Mouse (Mus musculus) regulatory T cell (primary cell): ENCODE results near the gene Teddm2.

Experiments
- in situ Hi-C: fragments of 300-600 bp; cut with MboI, MseI; formaldehyde crosslinking; loops from one replicate; pipeline ENCODE4 v1.15.1; 2025; ENCODE audit warnings: high pct_unique_total_duplicates

Teddm2 gene

DNA sequence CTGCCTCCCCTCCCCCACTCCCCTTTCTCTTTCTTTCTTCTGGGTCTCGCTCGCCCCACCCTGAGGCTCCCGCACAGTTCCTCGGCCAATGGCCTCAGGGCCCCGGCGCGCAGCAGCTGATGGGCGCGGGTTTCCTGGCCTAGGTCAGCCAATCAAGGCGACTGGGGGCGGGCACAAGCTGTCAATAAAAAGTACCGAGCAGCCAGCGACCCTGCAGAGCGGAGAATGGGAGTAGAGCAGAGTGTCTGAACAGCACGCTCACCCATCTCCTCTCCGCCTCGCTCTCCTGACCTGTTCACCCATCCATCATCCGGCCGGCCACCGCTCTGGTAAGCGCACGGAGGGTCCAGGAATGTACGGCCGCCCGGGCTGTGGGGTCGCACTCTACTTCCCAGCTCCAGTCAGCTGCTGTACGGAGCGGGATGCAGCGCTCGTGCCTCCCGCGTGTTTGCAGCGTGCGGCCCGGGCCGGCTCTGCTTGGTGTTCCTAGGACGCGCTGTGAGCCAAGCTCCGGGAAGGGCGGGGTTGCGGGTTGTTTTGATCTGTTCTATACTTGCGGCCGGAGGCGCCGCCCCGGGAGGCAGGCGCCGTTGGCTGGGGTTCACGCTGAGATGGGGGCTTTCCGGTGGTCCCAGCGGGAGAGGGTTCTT is at the start of gene Teddm2, which contains the start of gene Glul:
Gene Teddm2, minus strand, starts transcription at position 498 of the 650 bp plus-strand sequence.
Gene Glul, plus strand, starts transcription at position 214 of the 650 bp plus-strand sequence.
- in situ Hi-C loops: loop anchor here (10.0 to 25.0 kb wide), 2 partner anchors 995 to 1237 kb away; partner anchors contain the start of genes Mr1 and Smg7

DNA sequence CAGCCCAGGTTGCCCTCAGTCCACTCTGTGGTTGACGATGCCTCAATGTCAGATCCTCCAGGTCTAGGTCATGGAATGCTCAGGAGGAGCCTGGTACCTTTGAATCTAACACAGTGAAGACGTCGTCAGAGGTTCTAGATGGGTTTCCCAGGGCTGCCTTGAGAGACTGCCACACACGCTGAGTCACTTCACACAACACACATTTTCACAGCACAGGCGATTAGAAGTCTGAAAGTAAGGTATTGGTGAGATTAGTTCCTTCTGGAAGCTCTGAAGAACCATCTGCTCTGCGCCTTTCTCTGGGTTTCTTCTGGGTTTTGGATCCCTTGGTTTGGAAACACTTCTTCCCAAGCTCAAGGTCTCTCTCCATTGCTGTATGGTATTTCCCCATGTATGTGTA is 47.8 kb upstream of the Teddm2 start:
- in situ Hi-C loops: no loop called here

DNA sequence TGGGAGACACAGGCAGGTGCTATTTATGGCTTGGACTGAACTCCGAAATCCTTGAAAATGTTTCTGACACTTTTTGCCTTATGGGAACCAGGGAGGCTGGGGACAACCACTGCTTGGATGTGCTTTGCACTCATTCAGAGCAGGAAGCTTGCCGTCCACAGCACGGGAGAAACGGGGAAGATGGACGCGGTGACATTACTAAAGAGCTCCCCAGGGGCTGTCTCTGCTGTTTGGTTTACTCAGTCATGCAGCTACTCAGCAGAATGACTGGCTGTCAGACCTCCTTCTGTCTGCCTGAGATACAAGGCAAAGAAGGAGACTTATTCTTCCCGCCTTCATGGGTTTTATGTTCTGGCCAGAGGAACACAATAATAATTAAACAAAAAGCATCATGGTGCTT is 46.9 kb upstream of the Teddm2 start:
- in situ Hi-C loops: no loop called here

DNA sequence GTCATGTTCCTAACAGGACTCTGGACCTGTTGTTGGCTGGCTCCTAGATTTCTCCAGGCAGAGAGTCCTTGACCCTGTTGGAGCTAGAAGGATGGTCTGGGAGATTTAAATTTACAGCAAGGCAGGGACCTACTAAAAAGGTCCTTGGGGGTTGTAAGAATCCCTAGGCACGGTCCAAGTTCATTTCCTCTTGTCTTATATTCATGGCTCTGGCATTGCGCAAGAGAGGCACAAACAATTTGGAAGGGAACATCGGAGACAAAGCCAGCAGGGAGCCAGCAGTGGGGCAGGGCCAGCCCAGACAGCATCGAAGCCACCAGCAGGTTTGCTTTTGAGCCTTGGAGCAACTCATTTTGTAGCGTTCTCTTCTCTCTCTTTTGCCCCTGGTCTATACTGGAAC is 45.2 kb upstream of the Teddm2 start:
- in situ Hi-C loops: no loop called here

DNA sequence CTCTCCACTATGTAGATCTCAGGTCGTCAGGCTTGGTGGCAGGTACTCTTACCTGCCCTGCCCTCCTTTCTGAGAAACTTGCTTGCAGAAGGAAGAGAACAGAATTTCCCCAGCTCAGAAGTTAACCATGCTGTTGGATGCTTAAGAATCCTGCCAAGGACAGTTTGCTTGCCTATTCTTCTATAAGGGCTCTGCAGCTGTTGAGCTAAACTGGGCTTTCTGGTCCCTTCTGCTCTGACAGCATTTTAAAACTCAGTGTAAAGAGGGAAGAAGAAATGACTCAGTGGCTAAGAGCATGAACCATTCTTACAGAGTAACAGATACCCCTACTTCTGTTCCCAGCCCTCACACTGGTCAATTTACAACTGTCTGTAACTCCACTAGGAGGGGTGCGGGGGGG is 41.0 kb upstream of the Teddm2 start:
- in situ Hi-C loops: no loop called here

DNA sequence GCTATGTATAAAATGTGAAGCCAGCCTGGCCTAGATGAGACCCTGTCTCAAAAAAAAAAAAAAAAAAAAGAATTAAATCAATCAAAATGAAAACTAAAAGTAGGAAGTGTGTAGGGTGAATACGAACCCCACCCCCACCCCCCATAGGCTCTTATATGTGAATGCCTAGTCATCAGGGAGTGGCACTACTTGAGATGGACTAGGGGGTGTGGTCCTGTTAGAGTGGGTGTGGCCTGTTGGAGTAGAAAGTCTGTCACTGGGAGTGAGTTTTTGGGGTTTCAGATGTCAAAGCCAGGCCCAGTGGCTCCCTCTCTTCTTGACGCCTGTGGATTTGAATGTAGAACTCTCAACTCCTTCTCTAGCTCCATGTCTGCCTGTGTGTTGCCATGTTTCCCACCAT is 37.0 kb upstream of the Teddm2 start:
- in situ Hi-C loops: no loop called here

DNA sequence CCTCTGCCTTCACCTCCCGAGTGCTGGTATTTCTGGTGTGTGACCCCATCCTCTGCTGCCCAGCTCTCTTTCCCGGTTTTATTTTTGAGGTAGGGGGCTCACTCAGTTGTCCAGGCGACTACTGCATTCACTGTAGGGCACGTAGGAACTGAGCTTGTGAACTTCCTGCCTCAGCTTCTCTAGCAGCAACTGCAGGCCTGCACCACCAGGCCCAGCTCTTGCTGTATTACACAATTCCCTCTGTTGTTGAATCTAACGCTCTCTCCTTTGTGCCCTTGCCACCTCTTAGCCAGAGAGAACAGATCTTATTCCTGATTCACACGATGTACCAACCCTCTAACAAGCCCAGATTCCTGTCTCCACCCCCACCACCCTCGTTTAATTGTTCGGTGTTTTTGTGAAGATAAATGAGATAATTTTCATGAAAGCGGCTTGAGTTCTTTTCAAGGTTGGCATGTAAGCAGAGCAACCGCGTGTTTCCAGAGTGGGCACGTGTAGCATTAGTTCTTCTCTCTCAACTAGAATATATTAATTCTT is 35.9 kb upstream of the Teddm2 start:
- in situ Hi-C loops: no loop called here

DNA sequence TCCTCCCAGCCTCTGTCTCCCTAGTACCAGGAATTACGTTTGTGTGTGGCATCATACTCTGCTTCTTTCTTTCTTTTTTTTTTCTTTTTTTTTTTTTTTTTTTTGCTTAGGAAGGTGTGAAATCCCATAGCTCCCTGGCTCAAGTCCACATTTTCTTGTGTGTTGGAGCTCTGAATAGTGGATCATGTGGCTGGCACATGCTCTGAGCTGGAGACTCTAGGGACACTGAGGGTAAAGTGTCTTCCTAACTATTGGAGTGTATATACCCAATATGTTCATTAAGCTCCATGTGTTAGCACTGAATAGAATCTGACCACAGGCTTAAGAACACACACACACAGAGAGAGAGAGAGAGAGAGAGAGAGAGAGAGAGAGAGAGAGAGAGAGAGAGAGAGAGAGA is 33.7 kb upstream of the Teddm2 start:
- in situ Hi-C loops: no loop called here

DNA sequence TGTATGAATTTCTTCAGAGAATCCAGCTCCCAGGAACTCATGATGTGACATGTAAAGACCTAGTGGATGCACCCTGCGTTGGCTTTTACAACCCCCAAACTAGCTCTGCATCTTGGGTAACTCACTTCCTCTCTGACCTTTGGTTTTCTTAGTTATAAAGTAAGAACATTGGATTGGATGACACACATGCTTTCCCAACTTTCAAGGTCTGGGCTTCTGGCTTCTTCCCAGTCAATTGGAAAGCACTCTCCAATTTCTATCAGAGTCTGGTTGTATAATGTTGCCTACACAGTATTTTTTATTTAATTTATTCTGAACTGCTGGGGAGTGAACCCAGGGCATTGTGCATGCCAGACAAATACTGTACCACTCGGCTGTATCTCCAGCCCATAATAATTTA is 30.4 kb upstream of the Teddm2 start:
- in situ Hi-C loops: no loop called here

DNA sequence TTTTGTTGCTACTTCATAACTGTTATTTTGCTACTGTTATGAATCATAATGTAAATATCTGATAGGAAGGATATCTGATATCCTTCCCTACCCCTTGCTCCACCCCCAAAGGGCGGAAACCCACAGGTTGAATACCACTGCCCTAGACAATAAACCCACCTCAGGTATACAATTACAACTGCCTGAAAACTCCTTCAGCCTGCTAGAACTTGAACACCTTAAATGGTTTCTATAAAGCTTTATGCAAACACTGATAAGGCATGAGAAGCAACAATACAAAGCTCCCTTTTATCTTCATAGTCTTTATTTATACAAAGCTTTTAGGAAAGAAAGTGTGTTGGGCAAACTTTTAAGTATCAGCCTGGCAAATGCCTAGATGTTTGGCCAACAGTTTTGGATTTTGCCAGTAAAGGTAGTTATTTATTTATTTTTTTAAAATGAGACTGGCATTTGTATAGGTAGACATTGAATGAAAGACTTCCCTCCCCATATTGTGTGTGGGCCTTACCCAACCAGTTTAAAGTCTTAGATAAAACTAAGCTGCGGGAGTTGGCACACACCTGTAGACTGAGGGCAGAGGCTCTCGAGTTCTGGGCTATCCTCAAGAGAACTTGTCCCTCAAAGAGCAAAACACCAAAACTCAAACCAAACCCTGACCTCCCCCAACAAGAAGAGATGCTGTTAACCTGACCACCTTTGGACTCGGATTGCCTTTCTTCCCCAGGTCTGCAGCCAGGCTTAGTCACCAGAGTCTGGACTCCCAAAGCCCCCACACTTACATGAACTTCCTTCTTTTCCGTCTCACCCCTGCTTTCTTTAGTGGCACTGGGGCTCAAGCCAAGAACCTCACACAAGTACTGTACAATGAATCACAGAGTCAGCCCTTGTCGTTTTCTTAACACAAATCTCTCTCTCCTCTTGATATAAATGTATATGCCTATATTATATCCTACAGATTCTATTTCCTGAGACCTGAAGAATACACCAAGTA is 24.7 kb upstream of the Teddm2 start:
- in situ Hi-C loops: loop anchor here (25.0 kb wide), 1 partner anchor 1213 kb away; the partner anchor contains the start of gene Mr1

DNA sequence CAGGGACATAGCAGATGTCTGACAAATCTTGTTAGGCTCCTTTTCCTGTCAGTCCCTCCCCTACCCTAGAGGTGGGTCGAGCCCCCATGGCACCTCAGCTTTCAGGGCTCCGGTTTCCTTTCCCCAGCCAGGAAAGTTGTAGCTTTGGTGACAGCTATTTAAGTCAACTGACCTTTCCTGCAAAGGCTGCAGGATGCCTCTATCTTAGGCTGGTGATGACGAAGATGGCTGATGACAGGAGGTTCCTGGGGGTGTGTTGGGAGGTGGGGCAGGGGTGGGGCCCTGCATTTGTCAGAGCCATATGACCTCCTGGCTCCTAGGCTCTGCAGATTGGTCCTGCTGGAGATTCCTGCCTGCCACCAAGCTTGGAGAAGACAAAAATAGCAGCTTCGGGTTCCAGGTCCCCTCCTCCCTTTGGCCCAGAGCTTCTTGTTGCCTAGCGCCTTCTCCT is 22.6 kb upstream of the Teddm2 start:
- in situ Hi-C loops: loop anchor here (25.0 kb wide), 1 partner anchor 1215 kb away; the partner anchor contains the start of gene Mr1

DNA sequence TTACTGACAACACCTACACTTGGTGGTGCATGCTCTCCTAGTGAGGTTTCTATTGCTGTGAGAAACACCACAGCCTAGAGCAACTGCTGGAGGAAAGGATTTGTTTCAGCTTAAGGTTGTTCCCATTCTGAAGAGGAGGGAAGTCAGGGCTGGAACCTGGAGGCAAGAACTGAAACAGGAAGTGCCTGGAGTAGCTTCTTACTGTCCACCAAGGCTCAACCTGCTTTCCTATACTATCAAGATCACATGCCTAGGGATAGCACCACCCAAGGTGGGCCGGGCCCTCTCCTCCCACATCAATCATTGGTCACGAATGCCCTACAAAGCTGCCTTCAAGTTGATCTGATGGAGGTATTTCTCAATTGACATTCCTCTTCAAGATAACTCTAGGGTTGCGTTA is 21.6 kb upstream of the Teddm2 start:
- in situ Hi-C loops: loop anchor here (25.0 kb wide), 1 partner anchor 1216 kb away; the partner anchor contains the start of gene Mr1

DNA sequence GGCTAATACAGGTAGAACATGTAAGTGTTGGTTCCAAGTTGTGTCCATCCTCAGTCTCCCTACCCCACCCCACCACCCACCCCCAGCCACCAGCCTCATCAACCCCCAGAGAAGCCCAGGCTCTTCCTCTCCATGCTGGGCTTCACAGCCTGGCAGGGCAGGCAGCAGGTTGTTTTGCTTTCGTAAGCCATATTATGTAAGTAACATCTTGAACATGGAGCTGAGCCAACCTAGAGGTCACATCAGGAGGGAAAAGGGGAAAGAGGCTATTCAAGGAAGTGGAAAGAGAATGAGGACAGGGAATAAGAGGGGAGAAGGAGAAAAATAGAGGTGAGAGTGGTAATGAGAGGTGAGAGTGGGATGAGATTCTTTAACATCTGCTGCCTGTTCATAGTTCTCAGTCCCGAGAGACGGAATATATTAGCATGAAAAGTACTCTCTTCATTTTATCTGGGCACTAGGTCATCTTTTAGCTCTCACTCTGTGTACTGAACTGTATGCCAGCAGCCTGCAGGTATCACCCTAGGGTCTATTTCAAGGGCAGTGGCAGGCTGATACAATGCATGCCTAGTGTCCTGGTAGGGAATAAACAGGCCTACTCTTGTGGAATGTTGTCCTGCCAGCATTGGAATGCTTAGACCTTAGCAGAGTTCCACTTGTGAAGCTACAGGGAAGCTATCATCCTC is 18.6 kb upstream of the Teddm2 start:
- in situ Hi-C loops: loop anchor here (25.0 kb wide), 1 partner anchor 1219 kb away; the partner anchor contains the start of gene Mr1

DNA sequence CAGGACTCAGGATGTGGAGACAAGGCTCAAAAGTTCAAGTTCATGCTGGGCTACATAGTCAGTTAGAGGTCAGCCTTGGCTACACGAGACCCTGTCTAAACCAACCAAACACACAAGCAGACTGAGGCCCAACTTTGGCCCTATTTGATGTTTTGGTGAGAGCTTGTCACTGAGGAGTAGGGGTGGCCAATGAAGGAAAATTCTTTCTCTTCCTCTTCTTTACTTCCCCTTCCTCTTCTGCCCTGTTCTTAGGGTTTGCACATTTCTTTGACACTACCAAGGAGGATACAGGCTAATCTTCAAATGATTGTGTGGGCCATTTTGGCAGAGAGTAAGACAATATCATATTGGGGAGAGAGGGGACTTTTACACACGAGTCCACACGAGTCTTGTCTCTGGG is 13.8 kb upstream of the Teddm2 start:
- in situ Hi-C loops: loop anchor here (25.0 kb wide), 1 partner anchor 1223 kb away; the partner anchor contains the start of gene Mr1

DNA sequence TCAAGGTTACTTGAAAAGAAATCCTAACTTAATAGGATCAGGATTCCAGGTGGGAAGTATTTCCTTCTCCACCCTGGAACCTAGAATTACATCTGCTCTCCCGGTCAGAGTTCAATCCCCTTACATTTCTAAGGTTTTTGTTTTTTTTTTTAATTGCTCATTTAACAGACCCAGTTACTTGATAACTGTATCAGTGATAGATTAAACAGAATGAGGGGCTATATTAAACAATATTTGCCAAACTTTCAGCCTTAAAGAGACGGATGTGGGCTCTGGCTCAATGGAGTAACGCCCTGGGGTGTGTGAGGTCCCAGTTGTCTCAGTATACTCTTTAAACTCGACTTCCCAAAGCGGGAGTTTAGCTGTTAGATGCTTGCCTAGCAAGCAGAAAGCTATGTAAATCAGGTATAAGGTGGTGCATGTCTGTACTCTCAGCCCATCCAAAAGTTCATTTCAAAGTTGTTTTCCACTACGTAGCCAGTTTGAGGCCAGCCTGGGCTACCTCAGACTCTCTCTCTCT is 11.3 kb upstream of the Teddm2 start:
- in situ Hi-C loops: loop anchor here (25.0 kb wide), 1 partner anchor 1226 kb away; the partner anchor contains the start of gene Mr1

DNA sequence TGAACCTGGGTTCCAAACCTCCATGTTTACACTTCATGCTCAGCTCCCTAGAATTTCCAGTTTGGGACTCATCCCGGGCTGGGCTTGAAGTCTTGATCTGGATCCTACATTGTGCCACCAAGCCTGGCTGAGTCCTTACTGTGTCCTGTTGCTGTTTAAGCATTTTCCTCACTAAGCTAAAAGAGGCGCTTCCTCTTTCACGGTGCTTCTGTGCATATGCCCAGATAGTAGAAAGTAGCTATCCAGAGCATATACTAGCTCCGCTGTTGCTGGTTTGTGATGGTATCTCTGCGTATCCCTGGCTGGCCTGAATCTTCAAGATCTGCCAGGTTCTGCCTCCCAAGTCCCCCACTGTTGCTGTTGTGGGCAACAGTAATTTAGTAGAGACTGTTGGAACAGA is 10.4 kb upstream of the Teddm2 start:
- in situ Hi-C loops: loop anchor here (25.0 kb wide), 1 partner anchor 1227 kb away; the partner anchor contains the start of gene Mr1

DNA sequence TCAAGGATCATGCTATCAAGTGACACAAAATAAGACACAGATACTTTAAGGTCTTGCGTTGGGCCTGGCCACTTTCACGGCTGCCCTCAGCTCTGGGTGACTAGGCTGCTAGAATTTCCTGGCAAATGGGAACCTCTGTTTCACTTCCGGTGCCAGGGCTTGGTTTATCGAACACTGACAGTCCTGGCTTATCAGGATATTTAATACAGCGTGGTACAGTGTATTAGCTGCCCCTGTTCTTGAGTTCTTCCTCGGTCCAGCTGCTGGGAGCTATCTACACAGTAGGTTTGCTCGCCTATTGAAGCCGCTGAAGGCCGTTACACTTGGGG is 9.9 kb upstream of the Teddm2 start:
- in situ Hi-C loops: loop anchor here (10.0 to 25.0 kb wide), 2 partner anchors 1005 to 1227 kb away; partner anchors contain the start of genes Mr1 and Smg7

DNA sequence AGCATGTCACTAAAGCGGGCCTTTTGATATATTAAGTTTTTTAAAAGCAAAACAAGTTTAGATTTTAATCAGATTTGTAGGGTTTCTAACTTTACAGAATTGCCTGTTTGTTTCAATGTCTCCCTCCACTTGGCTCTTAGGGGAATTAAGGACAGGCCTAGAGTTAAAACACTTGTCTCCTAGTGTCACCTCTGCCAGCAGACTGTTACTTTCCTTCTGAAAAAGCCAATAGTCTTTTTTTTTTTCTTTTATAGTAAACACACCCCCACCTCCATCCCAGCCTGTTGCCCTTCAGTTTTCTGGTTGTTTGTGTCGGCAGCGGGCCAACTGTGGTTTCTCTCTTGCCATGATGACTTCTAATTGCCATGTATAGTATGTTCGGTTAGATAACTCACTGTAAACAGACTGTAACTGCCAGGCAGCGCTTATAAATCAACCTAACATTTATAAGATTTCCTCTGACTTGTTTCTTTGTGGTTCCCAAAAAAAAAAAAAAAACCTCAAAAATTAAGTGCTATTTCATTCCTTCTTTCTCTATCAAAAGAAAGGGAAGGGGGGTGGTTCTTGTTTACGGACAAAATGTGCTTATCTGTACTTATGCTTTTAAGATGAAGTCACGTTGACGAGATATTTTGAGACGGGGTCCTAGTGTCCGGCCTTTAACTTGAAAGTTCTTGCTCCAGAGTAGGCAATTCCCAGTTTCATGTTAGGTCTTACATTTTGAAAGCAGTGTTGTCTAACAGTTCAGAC is 9.4 kb upstream of the Teddm2 start:
- in situ Hi-C loops: loop anchor here (10.0 to 25.0 kb wide), 2 partner anchors 1005 to 1228 kb away; partner anchors contain the start of genes Mr1 and Smg7

DNA sequence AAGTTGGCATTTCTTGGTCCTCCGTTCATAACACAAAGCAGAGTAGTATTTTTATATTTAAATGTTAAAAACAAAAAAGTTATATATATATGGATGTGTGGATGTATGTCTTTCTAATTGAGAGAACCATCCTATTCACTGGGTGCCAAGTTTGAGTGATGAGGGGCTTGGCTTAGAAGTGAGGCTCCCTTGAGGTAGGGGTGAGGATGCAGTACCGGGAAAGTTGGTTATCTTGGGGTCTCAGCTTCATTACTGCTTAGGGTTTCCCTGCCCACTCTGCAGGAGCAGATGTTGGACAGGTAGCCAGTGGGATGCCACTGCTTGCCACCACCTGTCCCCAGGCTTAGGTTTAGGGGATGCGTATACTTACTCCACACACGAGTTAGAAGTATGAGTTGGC is 8.7 kb upstream of the Teddm2 start:
- in situ Hi-C loops: loop anchor here (10.0 to 25.0 kb wide), 2 partner anchors 1004 to 1229 kb away; partner anchors contain the start of genes Mr1 and Smg7

DNA sequence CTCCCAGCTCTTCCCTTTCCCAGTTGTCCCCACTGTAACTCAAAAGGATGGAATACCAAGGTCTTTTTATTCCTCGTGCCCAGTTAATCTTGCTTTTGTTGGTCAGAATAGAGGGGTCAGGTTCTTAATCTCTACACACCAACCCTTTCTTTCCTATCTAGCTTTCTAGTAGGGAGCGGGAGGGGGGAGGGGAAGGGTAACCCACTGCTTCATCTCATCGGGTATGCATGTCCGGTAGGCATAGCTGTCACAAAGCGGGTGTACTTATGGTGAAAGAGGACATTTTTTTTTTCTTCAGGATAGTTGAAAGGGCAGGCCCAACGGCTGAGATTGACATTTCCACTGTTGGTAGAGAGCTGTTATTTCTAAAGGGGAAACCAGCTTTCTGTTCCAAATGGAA is 8.2 kb upstream of the Teddm2 start:
- in situ Hi-C loops: loop anchor here (10.0 to 25.0 kb wide), 2 partner anchors 1003 to 1229 kb away; partner anchors contain the start of genes Mr1 and Smg7
